Mouse (Mus musculus) c-Kit-positive CD71-positive TER-119-negative erythroid progenitor cells, embryonic 14.5 days (primary cell): ENCODE data around the gene Gm11213.

Experiments used
- DNase-seq: peaks from one replicate; pipeline ENCODE4 v3.0.0-alpha.2; 2013; ENCODE audit warnings: low read depth

The Gm11213 gene

DNA sequence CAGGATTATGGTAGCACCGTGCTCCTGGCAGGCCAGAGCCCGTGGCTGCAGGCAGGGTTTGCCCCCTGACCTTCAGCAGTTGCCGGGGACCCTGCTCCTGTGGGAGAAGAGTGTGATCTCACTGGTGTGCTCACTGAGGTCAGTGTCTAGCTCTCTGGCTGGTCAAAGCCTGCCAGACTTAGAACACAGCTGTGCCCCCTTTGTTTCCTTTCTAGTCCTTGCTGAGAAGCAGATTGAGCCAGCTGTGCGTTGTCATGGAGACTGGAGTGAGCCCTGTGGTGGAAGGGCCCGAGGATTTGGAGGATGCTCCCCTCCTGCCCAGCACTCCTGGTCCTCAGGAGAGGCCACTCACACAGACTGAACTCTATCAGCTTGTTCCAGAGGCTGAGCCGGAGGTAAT lies 25.0 kb downstream of the Gm11213 start:
- no peak for DNase-seq

DNA sequence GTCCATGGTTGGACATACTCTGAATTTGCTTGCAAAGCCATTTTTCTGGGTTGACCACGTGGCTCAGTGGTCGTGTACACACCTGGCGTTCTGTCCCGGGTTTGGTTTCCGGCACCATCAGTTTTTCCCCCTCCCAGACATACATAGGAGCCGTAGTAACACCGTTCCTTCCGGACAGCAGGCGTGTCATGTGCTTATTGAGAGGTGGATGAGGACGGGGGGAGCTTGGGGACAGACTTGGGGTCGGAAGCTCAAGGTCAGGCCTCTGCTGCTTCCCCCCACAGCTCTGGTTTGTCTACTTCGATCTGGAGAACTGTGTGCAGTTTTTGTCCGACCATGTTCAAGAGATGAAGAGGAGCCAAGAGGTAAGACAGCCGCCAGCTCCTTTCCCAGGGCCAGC lies 25.4 kb downstream of the Gm11213 start:
- DNase-seq = no peak

DNA sequence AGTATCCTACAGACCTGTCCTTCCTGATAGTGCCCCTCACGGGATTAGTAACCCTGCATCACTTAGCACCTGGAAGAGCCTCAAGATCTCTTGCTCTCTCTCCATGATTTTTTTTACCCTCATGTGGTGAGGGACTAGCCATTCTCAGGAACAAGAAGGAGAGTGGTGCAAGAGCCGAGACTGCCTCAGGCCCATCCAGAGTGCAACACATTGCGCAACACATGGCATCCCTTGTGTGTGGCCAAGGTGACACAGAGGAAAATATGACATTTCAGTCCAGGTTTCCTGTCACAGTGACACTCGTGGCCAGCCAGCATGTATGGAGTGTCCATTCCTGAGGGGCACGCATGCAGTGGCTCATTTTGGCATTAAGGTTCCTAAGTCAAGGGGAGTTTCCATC lies 32.4 kb downstream of the Gm11213 start:
- DNase-seq = no peak

DNA sequence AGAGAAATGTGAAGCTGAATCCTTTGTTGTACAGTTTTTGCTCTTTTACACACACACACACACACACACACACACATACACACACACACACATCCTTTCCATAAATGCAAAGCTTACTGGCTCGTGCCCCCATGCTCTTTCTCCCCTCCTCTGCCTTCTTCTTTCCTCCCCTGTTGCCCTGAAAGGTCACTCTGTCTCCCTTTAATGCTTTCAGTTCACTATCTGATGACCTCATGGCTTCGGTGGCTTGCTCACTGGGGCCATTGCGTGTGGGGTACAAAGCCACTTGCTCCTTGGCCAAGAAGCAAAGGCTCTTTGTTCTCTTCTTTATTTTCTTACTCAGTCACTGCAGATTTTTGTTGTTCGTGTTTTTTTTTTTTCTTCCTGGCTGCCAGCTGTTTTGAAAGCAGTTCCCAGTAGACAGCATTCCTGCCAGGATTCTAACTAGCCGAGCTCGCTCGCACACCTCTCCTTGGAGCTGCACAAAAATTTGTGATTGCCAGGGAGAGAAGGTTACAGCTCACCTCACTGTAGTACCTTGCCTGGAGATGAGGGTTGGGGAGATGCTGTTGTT lies 34.8 kb downstream of the Gm11213 start:
- no peak for DNase-seq

DNA sequence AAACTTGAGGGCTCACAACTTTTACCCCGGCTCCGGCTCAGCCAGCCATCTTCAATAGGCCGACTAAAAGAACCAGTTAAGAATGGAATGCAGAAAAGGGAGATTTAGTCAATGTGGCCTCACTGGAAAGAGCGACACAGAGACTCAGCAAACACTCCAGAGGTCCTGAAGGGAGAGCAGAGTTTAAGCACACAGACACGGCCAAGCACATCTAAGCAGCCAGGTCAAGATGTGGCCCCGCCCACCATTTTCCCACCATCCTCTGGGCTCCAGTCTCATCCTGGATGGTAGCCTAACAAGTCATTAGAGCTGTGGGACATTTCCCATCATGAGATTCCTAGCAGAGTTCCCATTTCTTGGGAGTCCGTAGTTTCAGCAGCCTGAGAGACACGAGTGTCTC lies 35.7 kb downstream of the Gm11213 start:
- no peak for DNase-seq

DNA sequence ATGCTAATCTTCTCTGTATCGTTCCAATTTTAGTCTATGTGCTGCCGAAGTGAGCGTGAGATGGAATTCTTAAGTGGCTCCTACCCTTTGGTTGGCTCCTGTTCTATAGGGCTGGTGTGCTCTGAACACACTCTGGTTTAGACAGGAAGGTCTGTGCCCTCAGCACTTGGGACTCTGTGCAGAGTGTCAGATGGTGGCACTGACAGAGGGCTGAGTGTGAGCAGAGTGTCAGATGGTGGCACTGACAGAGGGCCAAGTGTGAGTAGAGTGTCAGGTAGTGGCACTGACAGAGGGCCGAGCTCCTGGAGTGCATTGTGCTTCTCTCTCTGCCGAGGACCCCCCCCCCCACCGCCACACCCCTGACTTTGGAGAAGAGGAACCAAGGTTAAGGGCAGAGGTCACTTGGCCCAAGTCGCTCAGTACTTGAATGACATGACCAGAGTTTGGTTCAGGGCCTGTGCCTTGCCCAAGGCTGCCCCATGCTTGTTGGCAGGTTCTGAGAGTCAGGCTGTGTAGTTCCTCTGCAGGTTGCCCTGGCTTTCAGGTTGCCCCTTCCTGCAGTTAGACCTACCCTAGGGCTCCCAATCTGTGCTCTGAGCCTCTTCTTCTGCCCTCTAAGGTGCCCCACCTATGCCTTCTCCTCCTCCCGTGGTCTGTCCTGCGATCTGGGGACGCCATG lies 37.2 kb downstream of the Gm11213 start:
- no peak for DNase-seq

DNA sequence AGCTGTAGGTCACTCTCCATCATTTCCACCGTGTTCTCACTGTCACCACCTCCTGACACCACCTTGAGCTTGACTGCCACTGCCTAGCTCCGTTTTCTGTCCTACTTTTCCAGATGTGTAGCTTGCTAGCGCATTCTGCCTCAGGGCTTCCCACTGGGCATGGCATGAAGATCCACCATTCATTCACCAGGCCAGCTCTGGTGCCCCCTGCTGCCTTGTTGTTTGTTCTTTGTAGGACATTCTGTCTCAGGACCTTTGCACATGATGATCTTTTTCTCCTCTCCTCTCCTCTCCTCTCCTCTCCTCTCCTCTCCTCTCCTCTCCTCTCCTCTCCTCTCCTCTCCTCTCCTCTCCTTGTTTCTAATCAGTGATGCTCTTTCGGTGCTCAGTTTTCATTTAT lies 42.3 kb downstream of the Gm11213 start:
- no peak for DNase-seq

DNA sequence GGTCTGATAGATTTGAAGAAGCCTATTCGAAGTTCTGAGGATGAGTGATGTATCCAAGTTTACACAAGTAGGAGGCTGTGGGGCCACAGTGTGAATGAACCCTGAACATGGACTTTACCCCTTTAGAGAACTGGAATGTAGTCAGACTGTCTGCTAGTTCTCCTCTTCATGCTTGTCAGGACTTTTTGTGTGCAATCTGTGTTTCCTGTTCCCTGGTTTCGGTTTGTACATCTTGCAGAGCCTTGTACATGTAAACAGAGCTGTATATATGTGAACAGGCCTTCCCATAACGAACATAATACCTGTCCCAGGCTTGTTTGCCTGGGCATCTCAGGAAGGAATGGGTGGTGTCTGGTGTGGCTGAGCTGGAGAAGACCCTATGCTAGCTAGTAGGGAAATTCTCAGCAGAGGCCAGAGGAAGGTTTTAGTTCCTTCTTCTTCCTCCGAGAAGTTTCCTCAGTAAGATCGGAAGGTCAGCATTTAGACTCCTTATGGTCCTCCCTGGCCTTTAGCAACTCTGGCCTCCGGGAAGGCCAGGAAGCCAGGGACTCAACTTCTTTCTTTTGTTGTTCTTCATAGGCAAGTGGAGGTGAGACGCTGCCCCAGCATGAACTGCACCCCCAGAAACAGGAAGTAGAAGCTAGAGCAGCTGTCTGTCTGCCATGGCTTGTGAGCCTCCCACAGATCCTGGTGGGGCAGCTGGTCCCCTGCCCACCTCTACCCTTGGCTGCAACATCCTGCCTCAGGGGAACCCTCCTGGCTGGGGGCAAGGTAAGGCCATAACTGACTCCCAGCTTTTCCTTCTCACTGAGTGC lies 43.0 kb downstream of the Gm11213 start:
- DNase-seq = no peak

DNA sequence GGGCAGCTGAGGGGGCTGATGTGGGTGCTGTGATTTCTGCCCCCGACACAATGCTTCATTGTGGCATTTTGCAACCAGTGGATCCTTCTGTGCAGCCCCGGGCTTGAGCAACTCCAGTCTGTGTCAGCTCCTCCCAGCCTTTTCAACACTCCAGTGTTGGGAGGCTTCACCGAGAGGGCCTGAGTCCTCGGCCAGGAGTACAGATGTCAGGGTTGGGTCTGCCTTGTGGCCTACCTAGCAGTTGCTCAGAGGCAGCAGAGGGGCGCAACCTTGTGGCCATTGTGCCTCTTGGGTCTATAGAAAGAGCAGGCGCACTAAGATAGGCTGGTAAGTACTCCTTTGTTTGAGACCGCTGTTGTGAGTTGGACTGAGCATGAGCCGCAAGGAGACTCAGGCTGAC lies 45.0 kb downstream of the Gm11213 start:
- no peak for DNase-seq

DNA sequence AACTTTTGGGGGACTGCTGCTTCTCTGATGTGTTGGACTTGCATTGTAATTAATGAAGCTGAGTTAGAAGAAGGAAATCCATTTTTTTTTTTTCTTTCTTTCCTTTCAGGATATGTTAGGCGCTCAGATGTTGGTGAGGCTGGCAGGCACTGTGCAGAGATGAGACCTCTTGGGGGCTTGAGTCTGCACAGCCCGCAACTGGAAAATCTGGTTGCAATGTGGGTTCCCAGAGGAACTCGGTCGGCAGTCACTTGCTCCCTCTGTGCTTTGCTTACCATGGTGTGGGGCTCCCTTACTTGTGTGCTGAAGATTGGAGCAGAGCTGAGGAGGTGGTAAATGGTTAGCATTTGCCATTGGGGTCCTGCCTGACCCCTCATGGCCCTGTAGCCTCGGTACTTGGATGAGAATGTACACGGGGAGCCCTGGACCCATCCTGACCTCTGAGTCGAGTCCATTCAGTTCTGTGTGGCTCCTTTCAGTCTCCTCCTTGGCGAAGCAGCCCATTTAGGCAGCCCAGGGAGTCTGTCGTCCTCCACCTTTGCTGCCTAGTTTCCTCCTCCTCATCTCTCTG lies 45.8 kb downstream of the Gm11213 start:
- DNase-seq = no peak

DNA sequence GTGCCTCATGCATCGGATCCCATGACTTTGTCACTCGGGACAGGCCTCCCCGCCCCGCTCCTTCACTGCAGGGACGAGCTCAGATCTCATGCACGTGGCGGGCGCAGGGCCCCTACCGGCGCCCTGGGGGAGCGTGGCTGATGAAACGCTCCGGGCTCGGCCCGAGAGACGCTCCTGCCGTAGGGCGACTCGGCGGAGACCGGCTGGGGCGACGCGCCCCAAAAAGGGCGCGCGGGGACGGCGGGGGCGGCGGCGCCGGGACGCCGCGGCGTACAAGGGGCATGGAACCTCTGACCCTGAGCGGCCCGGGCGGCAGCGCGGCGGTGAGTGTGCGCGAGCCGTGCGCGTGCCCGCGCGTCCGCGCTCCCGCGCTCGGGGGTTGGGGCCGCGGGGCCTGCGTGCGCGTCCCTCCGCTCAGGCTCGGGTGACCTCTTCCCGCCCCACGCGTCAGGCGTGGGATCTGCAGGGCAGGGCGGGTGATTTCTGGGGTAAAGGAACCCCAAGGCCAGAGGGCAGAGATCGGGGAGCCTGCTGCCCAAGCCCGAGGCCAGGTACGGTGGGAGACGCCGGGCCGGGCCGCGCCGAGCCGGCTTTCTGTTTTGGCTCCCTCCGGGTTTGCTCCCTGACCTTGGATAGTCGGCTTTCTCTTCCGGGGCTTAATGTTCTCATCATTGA lies 46.5 kb downstream of the Gm11213 start, which contains the start of gene Tmem268:
Tmem268 (plus strand) TSS at position 375 of the 675 bp plus-strand sequence.
- DNase-seq = peak; percentile 51

DNA sequence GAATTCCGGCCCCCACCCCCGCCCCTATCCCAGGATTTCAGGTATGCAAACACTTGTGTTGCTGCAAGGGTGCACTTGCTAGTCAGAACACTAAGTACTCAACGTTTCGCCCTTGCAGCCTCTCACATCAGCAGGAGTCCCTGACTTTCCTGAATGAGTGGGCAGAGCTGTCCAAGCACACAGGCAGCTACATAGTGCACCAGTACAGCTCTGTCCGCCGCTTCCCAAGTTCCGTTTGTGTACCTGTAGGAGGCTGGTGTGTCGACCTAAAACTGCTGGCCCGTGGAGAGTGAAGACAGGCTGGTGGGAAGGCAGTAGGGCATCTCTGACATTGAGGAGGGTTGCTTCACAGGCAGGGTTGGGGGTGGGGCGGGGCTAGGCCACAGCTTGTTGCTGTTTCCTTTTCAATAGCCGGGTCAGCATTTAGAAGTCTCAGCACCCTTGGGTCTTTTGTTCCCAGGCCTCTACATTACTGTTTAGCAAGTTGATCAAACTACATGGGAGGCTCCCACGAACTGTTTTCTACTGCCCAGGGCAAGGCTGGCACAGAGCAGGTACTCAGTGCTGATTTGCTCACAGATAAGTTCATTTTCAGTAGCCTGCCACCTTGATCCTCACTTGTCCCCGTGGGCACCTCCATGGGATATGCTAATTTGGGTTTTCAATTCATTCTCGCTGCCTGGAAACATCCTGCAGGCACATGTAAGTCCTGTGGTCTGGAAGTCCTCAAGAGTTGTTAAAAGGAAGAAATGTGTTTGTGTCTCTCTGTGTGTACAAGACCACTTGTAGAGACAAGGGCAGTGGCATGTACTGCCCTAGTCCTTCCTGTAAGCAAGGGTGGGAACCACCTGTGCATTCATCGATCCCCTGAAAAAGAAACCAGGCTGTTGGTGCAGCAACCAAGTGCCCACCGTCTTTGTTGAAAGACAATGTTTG lies 47.7 kb downstream of the Gm11213 start:
- DNase-seq = no peak

DNA sequence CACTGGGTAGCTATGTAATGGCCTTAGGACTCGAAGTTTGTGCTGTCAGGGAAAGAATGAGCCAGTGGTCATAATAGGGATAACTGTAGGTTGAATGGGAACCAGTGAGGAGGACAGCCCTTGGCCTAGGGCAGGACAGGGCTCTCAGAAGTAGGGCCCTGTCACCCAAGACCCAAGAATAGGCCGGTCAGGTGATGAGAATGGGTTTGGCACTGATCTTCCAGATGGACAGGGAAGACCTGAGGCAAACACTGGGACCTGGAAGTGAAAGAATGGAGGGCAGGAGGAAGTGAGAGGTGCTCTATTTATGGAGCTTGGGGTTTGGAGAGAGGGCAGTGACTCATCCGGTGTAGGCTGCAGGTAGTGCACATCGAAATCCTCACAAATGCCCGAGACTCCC lies 48.4 kb downstream of the Gm11213 start:
- no peak for DNase-seq

DNA sequence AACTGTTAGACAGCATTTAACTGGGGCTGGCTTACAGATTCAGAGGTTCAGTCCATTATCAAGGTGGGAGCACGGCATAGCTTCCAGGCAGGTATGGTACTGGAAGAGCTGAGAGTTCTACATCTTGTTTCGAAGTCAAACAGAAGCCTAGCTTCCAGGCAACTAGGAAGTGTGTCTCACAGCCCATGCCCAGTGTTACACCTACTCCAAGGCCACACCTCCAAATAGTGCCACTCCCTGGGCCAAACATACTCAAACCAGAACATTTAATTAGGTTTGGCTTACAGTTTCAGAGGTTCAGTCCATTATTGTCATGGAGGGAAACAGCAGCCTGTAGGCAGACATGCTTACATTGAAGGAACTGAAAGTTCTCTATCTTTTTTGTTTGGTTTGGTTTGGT lies 50.0 kb downstream of the Gm11213 start:
- no peak for DNase-seq

DNA sequence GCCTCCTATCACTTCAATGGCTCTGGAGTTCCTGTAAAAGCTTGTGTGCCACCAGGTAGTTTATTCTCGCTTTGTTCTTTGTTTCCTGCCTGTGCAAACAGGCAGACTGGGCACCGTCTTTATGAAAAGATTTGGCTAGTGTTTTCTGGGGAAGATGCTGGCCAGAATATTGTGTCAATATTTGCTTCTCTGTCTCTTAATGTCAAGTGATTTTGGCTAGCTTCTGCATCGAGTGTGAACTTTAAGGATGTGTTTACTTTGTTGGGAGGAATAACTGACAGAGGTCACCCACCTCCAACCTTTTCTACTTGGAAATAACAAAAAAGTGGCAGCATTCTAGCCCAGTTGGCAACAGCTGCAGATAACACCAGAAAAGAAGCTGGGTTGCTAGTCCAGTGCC lies 50.4 kb downstream of the Gm11213 start:
- no peak for DNase-seq

DNA sequence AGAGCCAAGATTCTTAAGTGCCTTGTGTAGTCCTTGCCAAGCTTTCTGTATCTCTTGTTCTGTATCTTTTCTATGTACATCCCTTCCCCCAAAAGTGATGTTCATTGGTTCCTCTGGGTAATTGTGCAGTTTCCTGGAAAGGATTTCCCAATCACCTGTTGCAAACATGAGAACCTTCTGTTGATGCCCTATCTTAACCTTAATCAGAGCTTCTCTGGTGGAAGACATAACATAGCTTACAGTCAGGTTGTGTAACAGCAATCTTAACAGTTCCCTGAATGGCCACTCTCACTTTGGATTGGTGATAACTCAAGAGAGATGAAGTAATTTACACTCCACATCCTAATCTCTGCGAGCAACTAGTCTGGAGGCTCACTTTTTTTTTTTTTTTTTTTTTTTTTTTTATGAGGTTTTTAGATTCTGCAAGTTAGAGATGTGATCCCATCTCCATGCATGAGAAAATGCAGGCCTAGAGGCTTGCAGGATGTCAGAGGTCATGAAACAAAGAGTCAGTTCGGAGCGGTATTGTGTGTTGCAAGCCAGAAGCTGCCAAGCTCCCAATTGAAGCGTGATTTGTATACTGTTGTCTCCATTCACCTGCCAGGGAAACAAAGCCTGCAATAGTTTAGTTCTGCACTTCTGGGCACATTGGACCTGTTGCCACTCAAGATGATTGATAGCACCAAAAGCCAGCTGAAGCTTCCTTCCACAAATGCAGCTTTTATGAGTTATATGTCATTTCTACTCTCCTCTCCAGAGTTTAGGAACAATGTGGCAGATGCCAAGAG lies 51.1 kb downstream of the Gm11213 start:
- DNase-seq = no peak

DNA sequence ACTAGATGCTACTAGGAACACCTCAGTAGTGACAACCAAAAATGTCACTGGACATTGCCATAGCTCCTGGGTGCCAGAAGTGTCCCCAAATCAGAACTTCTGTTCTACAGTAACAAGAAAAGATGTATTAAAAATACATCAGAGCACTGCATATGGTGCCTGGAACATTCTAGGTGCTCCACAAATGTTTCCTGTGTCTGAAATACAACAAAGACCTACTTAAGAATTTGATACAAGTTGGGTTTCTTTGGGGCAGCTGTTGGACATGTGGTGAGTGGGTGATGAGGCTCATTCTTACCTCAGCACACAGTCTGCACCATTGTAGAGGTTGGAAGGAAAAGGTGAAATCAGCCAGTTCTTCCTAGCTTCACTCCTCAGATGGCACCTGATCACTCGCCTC lies 52.2 kb downstream of the Gm11213 start:
- no peak for DNase-seq

DNA sequence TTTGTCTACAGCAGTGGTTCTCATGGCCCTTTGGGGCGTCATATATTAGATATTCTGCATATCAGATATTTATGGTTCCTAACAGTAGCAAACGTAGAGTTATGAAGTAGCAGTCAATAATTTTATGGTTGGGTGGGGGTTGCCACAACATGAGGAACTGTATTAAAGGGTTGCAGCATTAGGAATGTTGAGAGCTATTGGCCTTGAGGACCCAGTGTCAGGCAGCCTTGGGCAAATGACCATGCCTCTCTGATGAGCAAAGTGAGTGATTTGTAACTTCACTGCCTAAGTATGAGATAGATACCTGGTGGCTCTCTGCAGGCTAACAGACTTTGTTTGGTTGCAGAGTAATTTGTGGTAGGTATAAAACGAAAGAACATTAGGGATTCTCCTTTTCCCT lies 54.2 kb downstream of the Gm11213 start:
- no peak for DNase-seq

DNA sequence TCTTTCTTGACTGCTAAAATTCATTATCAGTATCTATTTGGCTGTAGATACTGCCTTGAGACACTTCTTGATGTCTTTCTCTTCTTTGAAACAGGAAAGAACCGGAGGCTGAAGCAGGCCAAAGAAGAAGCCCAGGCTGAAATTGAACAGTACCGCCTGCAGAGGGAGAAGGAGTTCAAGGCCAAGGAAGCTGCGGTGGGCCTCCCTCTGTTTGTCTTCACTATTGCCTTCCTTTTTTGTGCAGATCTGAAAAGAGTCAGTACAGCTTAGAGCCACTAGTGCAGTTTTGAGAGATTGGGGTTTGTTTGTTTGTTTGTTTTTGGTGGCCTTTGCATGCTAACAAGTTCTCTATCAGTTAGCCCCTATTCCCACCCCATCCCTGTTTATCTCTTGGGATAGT lies 56.6 kb downstream of the Gm11213 start:
- no peak for DNase-seq

DNA sequence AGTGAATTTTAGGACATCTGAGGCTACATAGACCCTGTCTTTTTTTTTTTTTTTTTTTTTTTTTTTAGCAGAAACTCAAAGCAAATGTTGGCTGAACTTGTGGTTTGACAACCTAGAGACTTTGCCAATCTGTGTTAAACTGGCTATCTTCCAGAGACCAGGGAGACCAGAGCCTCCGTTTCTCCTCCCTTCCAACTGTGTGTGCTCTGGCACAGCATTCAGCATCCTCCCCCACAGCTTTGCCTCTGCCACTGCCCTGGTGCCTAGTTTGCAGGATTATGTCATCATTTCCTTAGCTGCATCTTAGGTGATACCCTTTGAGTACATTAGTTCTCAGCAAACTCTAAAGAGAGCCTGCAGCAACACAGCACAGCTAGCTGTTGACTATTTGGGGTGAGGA lies 57.3 kb downstream of the Gm11213 start:
- DNase-seq = no peak
